ENCODE assay signal across 8 mouse cellular contexts in genomic region chr3:63905241-63905640, GRCm38 (mm10). TPM values are rescaled to one million over a fixed set of nuclear protein-coding genes. Genes with fewer than 3 reads are reported as not detected.
DNase-seq lines count a peak whose midpoint lies in the region; ATAC-seq and TF ChIP-seq lines count a peak whose summit lies in the region.

No protein-coding gene starts in this region.

- no peaks in the 10 kb centered on the region for H3K9me3 ChIP-seq in hindbrain, embryonic 14.5 days (ENCODE audit: control insufficient read depth, low read length)
- no peaks in the 10 kb centered on the region for H3K9me3 ChIP-seq in liver, embryonic 14.5 days (ENCODE audit: control insufficient read depth, low read length)

- TF ChIP-seq POLR2A in thymus, adult 2 months (IDR thresholded peaks at IDR 0.05; ENCODE audit: control insufficient read depth, extremely low read depth, insufficient read depth, low read length, poor library complexity): no peak

- WGBS in thymus, adult 2 months: 2% methylated on average over 18 of the region's 18 CpGs
- WGBS in hindbrain, embryonic 14.5 days: under 1% methylated on average over 18 of the region's 18 CpGs
- 1% methylated on average over 18 of the region's 18 CpGs for WGBS in liver, embryonic 14.5 days (ENCODE audit: insufficient replicate concordance)

- DNase-seq in gastrocnemius, adult 2 months: peak; percentile 23
- no peak for DNase-seq in gastrocnemius, adult 8-10 months (ENCODE audit: low spot score in 2 of 2)
- peak; percentile 12 for DNase-seq in thymus, postnatal 4 days
- DNase-seq in thymus, adult 2 months: no peak
- no peak for DNase-seq in hindbrain, embryonic 14.5 days (ENCODE audit: low spot score)
- no peak for DNase-seq in liver, embryonic 14.5 days (ENCODE audit: low read depth in 3 of 3, low spot score in 3 of 3)
- DNase-seq in urinary bladder, postnatal 4 days (ENCODE audit: low spot score in 2 of 2): no peak

- H3K27ac ChIP-seq in gastrocnemius, adult 2 months: no peak overlapping the region
- no peak overlapping the region for H3K27ac ChIP-seq in thymus, adult 2 months (ENCODE audit: control insufficient read depth, insufficient read depth, low read length)
- H3K27ac ChIP-seq in hindbrain, embryonic 14.5 days: no peak overlapping the region
- no peak overlapping the region for H3K27ac ChIP-seq in liver, embryonic 14.5 days

- H3K36me3 ChIP-seq in thymus, adult 2 months (ENCODE audit: control insufficient read depth, insufficient read depth, low read length): no peaks in the 10 kb centered on the region
- H3K36me3 ChIP-seq in hindbrain, embryonic 14.5 days (replicated peaks; ENCODE audit: control insufficient read depth, insufficient read depth): no peaks in the 10 kb centered on the region
- H3K36me3 ChIP-seq in liver, embryonic 14.5 days (replicated peaks; ENCODE audit: control insufficient read depth, insufficient read depth, low read depth): no peaks in the 10 kb centered on the region

- peaks cover 5% of the 10 kb centered on the region; the same call in 1 of the 2 replicates for H3K27me3 ChIP-seq in thymus, adult 2 months (ENCODE audit: control insufficient read depth, insufficient read depth, low read length)
- no peaks in the 10 kb centered on the region for H3K27me3 ChIP-seq in hindbrain, embryonic 14.5 days (ENCODE audit: control insufficient read depth, insufficient read depth, low read length)
- H3K27me3 ChIP-seq in liver, embryonic 14.5 days (ENCODE audit: control insufficient read depth, insufficient read depth, low read length): peaks cover 4% of the 10 kb centered on the region; the same call in 1 of the 2 replicates

- H3K9ac ChIP-seq in hindbrain, embryonic 14.5 days: peak overlapping the region; percentile 62
- H3K9ac ChIP-seq in liver, embryonic 14.5 days (replicated peaks): no peak overlapping the region

- no peak for TF ChIP-seq CTCF in gastrocnemius, adult 2 months (IDR thresholded peaks at IDR 0.05)
- TF ChIP-seq CTCF in thymus, adult 2 months (IDR thresholded peaks at IDR 0.05; ENCODE audit: borderline replicate concordance, control insufficient read depth, extremely low read depth, insufficient read depth, low read length, poor library complexity): no peak
- TF ChIP-seq CTCF in liver, embryonic 14.5 days (IDR thresholded peaks at IDR 0.05; ENCODE audit: low read depth): no peak

- intact Hi-C loops in gastrocnemius, adult 2 months (cut with DNase I): no loop called here

- TF ChIP-seq EP300 in liver, embryonic 14.5 days (IDR thresholded peaks at IDR 0.05; ENCODE audit: low read depth): no peak

- H3K4me1 ChIP-seq in thymus, adult 2 months (replicated peaks; ENCODE audit: control insufficient read depth, insufficient read depth, low read length): no peaks in the 10 kb centered on the region
- H3K4me1 ChIP-seq in hindbrain, embryonic 14.5 days (replicated peaks; ENCODE audit: control insufficient read depth, insufficient read depth, low read length): 0 out of 2 replicates have a peak, but pooled peaks cover 6% of the 10 kb centered on the region
- H3K4me1 ChIP-seq in liver, embryonic 14.5 days (replicated peaks; ENCODE audit: control insufficient read depth in 2 of 2, insufficient read depth in 2 of 2, low read length in 1 of 2): no peaks in the 10 kb centered on the region

- peak overlapping the region; percentile 36 for H3K4me3 ChIP-seq in gastrocnemius, adult 2 months
- H3K4me3 ChIP-seq in thymus, adult 2 months (ENCODE audit: control insufficient read depth, insufficient read depth, low read length): no peak overlapping the region
- peak overlapping the region; percentile 37 for H3K4me3 ChIP-seq in hindbrain, embryonic 14.5 days (replicated peaks; ENCODE audit: low read length)
- peak overlapping the region; percentile 6 to 18; a peak in 1 of 4 replicates for H3K4me3 ChIP-seq in liver, embryonic 14.5 days (ENCODE audit: insufficient read depth in 1 of 2, low read depth in 2 of 2, low read length in 2 of 2)

- ATAC-seq in hindbrain, embryonic 14.5 days (ENCODE audit: low FRiP score): no peak
- ATAC-seq in liver, embryonic 14.5 days (ENCODE audit: insufficient read depth): no peak
- no peak for ATAC-seq in monocyte, adult 5-6 weeks (replicated peaks; ENCODE audit: insufficient number of reproducible peaks, low FRiP score, low TSS enrichment, poor library complexity, severe bottlenecking)

- H3K4me2 ChIP-seq in hindbrain, embryonic 14.5 days (replicated peaks): peak overlapping the region; percentile 77
- H3K4me2 ChIP-seq in liver, embryonic 14.5 days (ENCODE audit: low read depth): peak overlapping the region; percentile 36

RNA-seq across cellular contexts. Expression of gene Plch1, which starts 6.0 kb away (rescaled TPM):
- not detected for total RNA-seq in gastrocnemius, adult 2 months (2021)
- under 1 TPM in 1 of 4 experiments, not detected in 3; 0.09 TPM for total RNA-seq in gastrocnemius, adult 8-10 months (2022)
- 0.15 and 0.18 TPM in 2 replicates for polyA plus RNA-seq in thymus, adult 2 months (2012; rRNA removed)
- polyA plus RNA-seq in hindbrain, embryonic 14.5 days (2014; fragmentation: Nextera tagmentation; extraction: Ambion mirVana): 11.3 and 12.3 TPM in 2 replicates
- polyA plus RNA-seq in liver, embryonic 14.5 days (2012; rRNA removed): 0.06 and 0.11 TPM in 2 replicates
- 0.05 and 0.14 TPM in 2 replicates for polyA plus RNA-seq in liver, embryonic 14.5 days (2014; fragmentation: Nextera tagmentation; extraction: Ambion mirVana)
- total RNA-seq in monocyte, adult 5-6 weeks (2017): 0.10 TPM in 1 of 3 replicates, not detected in the others

RNA-seq across cellular contexts. Expression of gene E130311K13Rik, which starts 24.0 kb away (rescaled TPM):
- total RNA-seq in gastrocnemius, adult 2 months (2021): 1 to 10 TPM; 5.9 to 6.4 TPM
- total RNA-seq in gastrocnemius, adult 8-10 months (2022): 1 to 10 TPM; 5.4 to 8.8 (median 7.4) TPM
- polyA plus RNA-seq in thymus, adult 2 months (2012; rRNA removed): 1.7 and 2.3 TPM in 2 replicates
- 6.2 and 7.5 TPM in 2 replicates for polyA plus RNA-seq in hindbrain, embryonic 14.5 days (2014; fragmentation: Nextera tagmentation; extraction: Ambion mirVana)
- polyA plus RNA-seq in liver, embryonic 14.5 days (2012; rRNA removed): 0.65 and 1.1 TPM in 2 replicates
- 1.2 and 1.9 TPM in 2 replicates for polyA plus RNA-seq in liver, embryonic 14.5 days (2014; fragmentation: Nextera tagmentation; extraction: Ambion mirVana)
- 5.9 to 8.2 TPM (median 7.9 TPM) in 3 replicates for total RNA-seq in monocyte, adult 5-6 weeks (2017)

RNA-seq across cellular contexts. Expression of gene Slc33a1, which starts 59.3 kb away (rescaled TPM):
- total RNA-seq in gastrocnemius, adult 2 months (2021): 1 to 10 TPM; 5.1 to 6.7 TPM
- total RNA-seq in gastrocnemius, adult 8-10 months (2022): 1 to 10 TPM; 4.4 to 6.1 (median 5.0) TPM
- 17.1 and 17.9 TPM in 2 replicates for polyA plus RNA-seq in thymus, adult 2 months (2012; rRNA removed)
- 19.7 and 22.6 TPM in 2 replicates for polyA plus RNA-seq in hindbrain, embryonic 14.5 days (2014; fragmentation: Nextera tagmentation; extraction: Ambion mirVana)
- polyA plus RNA-seq in liver, embryonic 14.5 days (2012; rRNA removed): 6.0 and 7.1 TPM in 2 replicates
- 9.8 and 11.0 TPM in 2 replicates for polyA plus RNA-seq in liver, embryonic 14.5 days (2014; fragmentation: Nextera tagmentation; extraction: Ambion mirVana)
- 18.3 to 20.7 TPM (median 18.5 TPM) in 3 replicates for total RNA-seq in monocyte, adult 5-6 weeks (2017)

Comparison
In these comparisons a context has a peak if more than half of its experiments do, and no peak if none do; other contexts are left out.
1. DNase-seq: peak in gastrocnemius, adult 2 months (single experiment) and thymus, postnatal 4 days (single experiment); none in gastrocnemius, adult 8-10 months (0 of 2), thymus, adult 2 months (single experiment), hindbrain, embryonic 14.5 days (single experiment), liver, embryonic 14.5 days (0 of 3) and urinary bladder, postnatal 4 days (0 of 2).